Mouse (Mus musculus) 3T3-L1 (cell line): ENCODE data around the gene Coro7.
"Not testable (repeated sequence)": the region's sequence is repeated elsewhere in the genome, so short reads cannot be mapped to it uniquely, and the experiment has no call there.

Experiments used
- DNase-seq: peaks from one replicate; pipeline ENCODE4 v3.0.0-alpha.2; 2015; ENCODE audit warnings: low read depth, low spot score

The Coro7 gene

DNA sequence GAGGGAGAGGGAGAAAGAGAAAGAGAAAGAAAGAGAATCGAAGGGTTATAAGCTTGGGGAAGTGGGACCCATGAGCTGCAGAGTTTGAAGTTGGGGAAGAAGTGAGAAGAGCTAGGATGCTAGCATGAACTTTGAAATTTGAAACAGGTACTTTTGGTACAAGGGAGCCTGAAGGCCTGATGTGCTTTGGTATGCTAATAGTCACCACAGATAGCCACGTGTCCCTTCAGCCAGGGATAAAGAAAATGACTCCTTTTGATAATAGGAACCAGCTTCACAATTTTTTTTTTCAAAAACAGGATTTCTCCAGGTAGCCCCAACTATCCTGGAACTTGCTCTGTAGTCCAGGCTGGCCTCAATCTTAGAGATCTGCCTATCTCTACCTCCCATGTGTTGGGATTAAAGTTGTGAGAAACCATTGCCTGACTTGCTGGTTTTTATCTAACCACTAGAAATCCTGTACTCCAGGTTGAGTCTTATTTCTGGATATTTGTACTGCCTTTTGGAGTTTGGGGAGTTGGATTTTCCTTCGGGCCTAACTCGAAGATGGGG lies 3.1 kb upstream of the Coro7 start:
- peak; percentile 31 for DNase-seq

DNA sequence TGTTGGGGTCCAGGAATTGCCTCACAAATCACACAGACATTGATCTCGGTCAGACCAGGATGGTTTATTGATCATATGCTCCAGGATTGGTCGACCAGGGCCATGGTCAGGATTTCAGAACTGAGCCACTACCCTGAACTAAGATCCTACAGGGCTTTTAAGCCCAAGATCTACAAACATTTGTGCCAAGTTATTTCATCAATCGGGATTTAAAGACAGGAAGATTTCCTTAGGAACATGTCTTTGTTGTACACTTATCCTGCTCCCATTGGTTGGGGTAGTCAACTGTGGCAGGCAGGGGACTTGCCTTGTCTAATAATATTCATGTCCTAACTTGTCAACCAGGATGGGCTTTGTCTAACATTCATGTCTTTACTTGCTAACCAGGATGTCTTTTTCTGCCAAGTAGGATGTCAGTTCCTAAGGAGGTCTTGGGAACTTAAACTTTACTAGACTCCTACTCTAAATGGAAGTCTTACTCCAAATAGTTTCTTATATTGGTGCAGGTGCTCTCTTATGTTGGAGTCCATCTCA lies 1.4 kb upstream of the Coro7 start:
- not testable (repeated sequence) for DNase-seq

DNA sequence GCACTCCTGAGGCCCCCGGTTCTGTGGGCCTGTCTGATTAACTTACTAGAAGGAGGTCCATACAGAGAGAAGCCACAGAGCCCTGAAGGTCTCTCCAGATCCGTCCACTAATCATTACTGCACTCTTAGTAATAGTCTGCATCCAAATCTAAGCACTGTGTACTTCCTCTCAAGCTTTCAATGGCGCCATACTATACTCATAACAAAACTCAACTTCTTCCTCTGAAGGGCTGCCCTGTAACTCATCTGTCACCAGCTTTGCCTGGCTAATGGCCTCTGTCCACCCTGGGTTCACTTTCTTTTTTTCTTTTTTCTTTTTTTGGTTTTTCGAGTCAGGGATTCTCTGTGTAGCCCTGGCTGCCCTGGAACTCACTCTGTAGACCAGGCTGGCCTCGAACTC lies 1.5 kb downstream of the Coro7 start:
- no peak for DNase-seq

DNA sequence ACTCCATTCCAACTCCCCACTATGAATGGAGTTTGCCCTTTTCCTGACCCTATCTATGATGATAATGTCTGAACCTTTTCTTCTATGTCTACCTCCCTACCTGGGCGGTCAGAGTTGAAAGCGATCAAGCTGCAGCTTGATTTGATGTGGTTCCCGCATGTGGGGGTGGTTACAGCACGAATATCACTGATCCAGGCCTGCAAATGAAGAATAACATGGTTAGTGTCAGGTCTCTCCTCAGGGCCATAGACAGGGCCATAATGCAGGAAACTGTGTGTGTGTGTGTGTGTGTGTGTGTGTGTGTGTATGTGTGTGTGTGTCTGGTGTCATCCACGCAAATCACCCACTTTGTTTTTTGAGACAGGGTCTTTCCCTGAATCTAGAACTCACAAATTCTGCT lies 2.7 kb downstream of the Coro7 start:
- no peak for DNase-seq

DNA sequence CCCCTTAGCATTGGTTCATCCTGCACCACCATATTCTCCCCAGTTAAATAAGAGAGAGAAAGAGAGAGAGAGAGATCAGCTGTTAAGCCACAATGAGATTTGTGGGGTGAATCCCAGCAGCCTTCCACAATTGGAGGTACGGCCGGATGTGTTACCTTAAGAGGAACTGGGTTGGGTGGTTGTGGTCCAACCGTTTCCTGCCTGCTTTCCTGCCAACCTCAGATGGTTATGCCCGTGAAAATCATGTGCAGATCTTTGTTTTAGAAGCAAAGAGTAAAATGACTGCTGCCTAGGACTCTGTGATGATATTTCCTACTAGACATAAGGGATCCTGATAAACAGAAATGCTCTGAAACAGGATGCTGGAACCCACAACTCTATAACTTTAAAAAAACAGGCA lies 5.5 kb downstream of the Coro7 start:
- no peak for DNase-seq

DNA sequence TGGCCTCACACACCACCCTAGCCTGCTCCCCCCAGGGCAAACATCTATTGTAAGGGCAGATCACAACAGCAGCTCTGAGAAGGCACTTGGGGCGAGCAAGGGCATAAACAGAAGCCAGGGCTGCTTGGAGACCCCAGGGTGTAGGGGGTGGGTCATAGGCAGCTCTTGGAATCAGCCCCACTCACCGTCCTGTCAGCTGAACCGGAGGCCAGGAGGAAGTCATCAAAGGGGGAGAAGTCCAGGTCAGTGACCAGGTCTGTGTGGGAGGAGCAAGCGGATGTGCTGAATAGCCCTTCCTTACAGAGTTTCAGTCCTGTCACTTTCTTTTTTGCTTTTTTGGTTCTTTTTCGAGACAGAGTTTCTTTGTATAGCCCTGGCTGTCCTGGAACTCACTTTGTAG lies 9.3 kb downstream of the Coro7 start:
- DNase-seq, result no peak

DNA sequence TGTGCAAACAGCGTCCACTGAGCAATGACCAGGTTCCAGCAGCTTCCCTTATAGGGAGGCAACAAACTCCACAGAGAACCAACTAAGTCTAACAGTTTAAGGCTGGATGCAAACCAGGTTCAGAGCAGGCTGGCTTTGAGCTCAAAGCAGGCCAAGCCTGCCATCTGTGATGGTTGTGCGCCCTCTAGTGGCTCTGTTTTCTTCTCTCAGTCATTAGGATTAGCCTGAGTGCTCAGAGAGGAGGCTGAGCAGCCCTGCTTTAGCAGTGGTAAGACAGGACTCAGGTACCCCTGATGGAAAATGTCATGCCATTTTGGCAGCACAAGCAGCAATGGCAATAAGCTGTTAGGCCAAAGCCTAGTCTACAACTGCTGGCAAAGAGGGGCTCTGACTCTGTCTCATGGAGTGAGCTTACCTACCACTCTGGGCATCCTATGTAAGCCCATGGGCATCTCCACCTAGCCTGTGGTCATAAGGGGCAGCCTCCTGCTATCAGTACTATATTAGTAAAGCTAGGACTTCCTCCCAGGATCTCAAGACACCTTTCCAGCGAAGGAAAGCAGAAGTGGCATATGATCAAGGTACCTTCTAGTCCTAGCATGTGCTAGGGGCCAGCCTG lies 12.3 kb downstream of the Coro7 start:
- DNase-seq, result peak; percentile 98

DNA sequence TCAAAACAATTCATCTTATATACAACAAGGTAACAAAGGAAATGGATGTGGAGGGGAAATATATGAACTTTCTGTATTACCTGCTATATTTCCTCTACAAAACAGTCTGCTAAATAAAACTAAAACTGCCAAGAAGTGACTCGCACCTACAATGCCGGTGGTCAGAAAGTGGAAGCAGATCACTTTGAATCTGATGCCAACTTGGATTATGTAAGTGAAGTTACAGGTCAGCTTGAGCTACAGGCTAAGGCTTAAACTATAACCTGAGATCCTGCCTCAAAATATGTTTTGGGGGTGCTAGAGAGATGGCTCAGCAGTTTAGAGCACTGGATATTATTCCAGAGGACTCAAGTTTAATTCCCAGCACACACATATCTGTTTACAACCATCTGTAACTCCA lies 13.9 kb downstream of the Coro7 start:
- peak; percentile 64 for DNase-seq

DNA sequence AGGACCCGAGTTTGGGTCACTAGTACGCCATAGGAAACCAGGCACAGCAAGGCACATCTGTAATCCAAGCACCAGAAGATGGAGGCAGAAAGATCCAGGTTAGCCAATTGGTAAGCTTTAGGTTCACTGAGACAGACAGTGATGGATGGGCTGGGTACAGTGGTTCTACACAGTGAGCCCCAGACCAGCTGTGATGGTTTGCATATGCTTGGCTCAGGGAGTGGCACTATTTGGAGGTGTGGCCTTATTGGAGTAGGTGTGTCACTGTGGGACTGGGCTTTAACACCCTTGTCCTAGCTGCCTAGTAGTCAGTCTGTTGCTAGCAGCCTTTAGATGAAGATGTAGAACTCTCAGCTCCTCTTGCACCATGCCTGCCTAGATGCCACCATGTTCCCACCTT lies 15.8 kb downstream of the Coro7 start:
- peak; percentile 24 for DNase-seq

DNA sequence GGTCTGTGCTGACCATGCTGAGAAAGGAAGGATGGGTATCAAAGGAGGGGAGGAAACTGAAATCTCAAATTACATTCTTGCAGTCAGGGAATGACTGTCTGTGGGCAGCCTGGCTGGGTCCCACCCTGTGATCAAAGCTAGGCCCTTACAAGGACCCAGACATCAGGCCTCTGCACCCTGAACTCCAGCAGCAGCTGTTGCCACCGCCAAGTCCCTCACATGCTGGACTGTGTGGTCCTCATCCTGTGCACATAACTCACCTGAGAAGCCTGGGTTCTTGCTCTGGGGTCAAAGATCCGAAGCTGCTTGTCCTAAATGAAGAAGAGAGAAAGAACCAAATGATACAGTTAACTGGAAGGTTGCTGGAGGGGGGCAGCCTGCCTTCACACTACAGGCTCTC lies 18.0 kb downstream of the Coro7 start:
- peak; percentile 38 for DNase-seq

DNA sequence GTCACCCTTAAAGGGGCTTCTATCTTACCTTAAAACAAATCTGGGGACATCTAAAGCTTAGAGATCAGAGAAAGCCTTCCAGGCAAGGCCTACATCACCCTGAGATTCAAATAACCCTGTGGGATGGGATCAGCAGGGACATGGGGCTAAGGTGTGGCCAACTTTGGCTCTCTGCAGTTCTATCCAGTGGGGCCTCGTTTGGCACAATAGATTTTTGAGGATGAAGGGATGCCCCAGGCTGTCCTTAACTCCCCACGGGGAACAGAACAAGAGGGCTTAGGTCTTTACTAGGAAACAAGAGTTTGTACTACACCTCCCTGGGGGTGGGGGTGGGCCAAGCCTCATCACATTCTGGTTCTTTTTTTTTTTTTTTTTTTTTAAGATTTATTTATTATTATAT lies 20.3 kb downstream of the Coro7 start:
- DNase-seq, result peak; percentile 87

DNA sequence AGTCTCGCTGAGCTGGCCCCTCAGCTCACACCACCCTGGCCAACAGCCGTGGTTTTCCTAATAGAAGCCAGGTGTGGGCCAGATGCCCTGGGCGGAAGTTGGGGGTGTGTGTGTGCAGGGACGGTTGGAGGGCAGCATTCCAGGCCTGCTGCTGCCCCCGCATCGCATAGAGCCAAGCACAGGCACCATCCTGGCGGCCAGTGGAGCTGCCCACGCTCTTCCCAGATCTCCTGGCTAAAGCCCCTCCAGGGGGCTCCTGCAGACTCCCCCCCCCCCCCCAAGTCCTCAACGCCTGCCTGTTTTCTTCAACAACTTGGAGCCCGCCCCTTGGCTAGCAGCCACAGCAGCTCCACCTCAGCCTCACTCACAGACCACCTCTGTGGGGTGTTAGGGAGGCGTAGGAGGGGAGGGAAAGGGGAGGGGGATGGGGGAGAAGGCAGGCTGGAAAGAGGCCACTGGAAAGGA lies 20.8 kb downstream of the Coro7 start:
- DNase-seq, result peak; percentile 98

DNA sequence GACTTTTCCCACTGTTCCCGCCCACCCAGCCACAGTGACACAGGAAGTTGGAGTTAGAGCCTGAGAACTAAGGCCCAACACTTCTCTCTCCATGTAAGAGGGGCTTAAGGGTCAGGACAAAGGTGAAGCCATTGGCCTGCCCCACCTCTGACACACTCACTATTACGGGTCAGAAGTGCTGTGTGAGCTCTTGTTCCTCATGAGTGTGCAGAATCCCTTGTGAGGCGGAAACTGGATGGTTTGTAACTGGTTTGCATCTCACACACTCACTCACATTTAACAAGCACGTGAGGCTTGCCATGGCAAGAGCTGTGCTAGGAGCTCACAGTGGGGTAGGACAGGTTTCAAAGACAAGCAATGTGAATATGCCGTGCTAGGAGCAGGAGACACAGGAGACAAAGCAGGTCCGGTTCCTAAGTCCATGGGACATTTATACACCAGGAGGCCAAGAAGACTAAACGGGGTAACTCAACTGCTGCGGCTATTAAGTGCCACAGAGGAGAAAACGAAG lies 23.0 kb downstream of the Coro7 start:
- DNase-seq, result no peak

DNA sequence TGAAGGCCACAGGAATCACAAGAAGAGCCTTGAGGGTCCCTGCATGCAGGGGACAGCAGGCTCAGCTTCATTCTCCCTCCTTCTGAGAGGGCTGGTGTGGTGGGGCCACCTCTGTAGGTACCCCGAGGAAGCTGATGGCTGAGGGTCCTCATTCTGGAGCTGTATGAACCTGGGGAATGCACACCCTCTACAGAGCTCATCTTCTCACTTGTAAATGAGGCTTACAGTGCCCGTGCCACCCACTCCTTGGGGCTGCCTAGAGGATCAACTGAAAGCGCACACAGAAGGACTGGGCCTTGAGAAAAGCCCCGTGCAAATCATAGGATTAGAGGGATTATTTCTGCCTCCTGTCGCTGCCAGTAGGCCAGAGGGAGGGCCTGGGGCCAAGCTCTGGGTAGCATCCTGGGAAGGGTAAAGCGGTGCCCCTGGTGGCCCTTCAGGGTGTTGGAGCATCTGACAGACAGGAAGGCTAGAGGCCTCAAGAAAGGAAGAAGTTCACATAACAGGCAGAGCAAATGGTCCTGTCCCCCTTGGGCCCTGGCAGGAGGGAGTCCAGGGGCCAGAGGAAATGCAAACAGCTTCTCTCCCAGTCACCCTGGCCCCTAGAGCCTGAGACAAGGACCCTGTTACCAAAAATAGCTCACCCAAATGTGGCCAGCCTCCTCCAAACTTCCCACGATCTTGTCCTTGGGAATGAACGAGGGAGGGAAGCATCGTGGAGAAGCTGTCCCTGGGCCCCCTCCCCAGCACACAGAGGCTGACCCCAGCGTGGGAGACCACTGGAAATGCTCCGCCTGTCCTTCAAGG lies 23.6 kb downstream of the Coro7 start:
- peak; percentile 76 for DNase-seq

DNA sequence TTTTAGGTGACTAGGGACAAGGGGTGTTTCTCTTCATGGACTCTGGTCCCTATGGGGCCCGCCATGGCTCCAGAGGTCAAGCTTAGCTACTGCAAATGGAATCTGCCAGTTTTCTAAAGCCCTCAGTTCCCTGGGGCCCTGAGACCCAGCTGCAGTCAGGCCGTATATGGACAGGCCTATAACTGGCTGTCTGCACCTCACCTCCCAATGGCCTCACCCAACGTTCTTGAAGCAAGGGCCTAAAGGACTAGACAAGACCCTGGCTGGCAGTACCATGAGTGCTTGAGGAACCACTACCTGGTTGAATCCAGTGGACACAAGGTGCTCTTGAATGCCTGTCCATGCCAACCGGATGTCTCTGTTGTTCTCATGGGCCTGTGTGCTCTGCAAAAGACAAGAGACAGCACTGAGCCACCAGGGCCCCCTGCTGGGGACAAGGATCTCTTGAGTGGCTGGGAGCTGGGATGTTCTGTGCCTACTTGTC lies 24.3 kb downstream of the Coro7 start:
- DNase-seq, result peak; percentile 58

DNA sequence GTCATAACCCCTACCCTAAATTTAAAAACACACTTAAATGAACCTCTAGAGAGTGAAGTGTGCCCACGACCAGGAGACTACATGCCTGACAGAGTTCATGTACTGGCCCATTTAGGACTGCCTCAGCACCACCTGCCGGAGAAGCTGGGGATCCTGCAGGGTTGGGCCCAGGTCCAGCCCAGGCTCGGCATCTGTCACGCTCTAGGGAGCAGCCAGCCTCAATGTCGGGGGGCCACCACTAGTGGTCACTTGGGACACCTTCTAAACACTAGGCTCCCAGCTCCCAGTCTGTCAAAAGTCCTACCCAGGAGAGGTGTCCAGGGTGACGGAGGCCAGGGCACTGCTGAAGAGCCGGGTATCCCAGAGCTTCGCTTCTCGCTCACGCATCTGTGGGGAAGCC lies 24.9 kb downstream of the Coro7 start:
- no peak for DNase-seq

DNA sequence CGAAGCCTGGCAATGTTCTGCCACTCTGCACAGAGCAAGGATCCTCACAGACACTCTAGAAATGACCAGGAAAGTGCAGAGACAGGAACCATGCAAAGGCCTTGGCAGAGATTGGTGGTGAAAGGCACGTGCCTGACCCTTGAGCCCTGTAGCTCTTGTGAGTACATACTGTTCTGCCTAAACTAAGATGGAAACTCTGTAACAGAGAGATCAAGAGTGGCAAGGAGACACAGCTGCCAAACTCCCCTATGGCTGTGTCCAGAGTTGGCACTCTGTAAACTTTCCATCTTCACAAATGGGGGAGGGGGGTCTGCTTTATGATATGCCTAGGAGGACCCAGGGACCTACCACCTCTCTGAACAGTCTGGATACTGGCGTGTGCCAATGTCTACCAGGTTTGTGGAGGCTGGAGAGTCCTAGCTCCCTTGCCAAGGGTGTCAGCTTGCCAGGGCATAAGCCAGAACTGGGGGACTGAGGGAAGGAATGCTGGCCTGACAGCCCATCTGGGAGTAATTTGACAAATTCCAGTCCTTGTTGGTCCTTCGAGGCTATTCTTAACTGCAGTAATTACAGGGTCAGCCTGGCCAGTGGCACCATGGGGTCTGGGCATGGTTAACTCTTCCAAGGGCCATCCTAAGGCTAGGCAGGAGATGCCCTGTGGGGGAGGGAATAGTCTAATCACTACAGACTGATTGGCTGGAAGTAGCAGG lies 26.7 kb downstream of the Coro7 start:
- DNase-seq, result peak; percentile 82

DNA sequence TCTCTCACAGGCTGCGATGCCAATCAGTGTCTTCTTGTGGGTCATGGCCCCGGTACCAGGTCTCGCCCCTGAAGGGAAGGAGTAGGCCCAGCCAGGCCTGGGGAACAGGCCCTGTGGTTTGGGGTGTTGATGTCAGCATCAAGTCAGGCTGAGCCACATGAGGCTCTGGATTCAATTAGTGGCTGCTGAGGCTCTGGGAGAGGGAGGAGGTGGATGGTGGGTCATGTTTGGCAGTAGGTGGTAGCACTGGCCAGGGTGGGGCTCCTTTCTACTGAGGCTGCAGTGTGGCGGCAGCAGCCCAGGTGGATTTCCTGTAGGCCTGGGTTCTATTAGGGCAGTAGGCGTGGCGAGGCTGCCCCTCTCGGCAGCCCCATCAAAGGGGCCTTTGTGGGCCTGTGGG lies 28.0 kb downstream of the Coro7 start:
- DNase-seq, result peak; percentile 96

DNA sequence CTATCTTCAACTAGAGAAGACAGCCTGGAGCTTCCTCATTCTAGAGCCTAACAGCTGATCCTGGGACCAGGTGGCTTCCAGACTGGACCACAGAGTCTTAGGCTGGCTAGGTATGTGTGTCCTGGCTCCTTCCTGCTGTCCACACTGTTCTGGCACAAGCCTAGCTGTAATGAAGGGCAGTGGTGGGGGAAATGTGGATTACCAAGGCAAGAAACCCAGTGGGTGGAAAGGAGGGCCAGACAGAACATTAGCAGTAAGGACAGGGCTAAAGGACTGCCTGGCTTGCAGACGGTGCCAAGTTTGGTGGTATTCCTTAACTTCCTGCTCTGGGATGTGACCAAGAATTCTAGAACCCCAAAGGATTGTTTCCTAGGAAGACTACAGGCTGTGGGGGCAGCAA lies 28.5 kb downstream of the Coro7 start:
- peak; percentile 78 for DNase-seq

DNA sequence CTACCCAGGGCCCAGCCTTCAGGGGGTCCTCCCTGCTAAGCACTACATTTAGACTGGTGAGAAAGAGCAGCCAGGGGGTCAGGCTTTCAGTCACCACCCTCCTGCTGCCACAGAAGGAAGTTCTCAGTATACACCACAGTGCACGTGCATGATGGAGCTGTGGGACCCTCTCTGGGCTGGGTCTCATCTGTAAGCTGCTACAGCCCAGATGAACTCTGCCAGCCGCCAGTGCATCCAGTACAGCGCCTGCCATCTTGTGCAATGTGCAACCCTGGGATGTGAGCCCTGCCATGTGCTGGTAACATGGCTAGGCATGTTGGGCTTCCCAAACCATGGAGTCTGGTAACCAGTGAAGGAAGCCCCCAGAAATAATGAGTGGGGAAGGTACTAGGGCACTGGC lies 29.4 kb downstream of the Coro7 start:
- DNase-seq, result no peak

DNA sequence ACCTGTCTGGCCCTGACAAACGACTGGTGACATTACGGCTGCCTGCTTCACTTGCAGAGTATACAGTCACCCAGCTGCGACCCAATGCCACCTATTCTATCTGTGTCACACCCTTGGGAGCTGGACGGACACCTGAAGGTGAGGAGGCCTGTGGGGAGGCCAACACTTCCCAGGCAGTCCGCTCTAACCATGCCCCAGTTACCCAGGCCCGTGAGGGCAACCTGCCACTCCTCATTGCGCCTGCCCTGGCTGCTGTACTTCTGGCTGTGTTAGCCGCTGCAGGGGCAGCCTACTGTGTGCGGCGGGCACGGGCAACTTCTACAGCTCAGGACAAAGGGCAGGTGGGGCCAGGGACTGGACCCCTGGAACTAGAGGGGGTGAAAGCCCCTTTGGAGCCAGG lies 29.9 kb downstream of the Coro7 start:
- DNase-seq, result no peak

DNA sequence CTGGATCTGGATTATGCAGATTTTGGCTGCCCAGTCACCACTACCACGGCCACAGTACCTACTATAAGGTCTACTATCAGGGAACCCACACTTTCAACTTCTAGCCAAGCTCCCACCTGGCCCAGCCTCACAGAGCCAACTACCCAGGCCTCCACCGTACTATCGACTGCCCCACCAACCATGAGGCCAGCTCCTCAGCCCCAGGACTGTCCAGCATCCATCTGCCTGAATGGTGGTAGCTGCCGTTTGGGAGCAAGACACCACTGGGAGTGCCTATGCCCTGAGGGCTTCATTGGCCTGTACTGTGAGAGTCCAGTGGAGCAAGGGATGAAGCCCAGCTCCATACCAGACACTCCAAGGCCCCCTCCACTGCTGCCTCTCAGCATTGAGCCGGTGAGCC lies 30.4 kb downstream of the Coro7 start:
- no peak for DNase-seq
